Mouse (Mus musculus) midbrain, embryonic 14.5 days (tissue): ENCODE measurements around the gene Pgbd5. TPM values are rescaled to one million over a fixed set of nuclear protein-coding genes. Genes with fewer than 3 reads are reported as not detected.

Source experiments
- ATAC-seq: fragments of 200-750 bp; cut with Nextera tagmentation; 2 replicates; pipeline ENCODE4 v1.8.0; 2017; ENCODE audit warnings: moderate number of reproducible peaks, moderate library complexity; ENCODE audit not compliant: low FRiP score, low TSS enrichment
- DNase-seq: peaks from one replicate; pipeline ENCODE4 v3.0.0-alpha.2; 2015
- H3K27ac ChIP-seq: fragments of 300-500 bp; sonication (generic); replicated peaks from 2 replicates; pipeline ENCODE4 v1.5.1; 2014; ENCODE audit warnings: mild to moderate bottlenecking, low read depth, low read length, moderate library complexity
- H3K27me3 ChIP-seq: fragments of 300-500 bp; sonication (generic); 2 replicates; pipeline ENCODE4 v1.6.1; 2014; ENCODE audit warnings: low read length, control low read depth, mixed read lengths; ENCODE audit not compliant: control insufficient read depth, insufficient read depth
- H3K36me3 ChIP-seq: fragments of 300-500 bp; sonication (generic); 2 replicates; pipeline ENCODE4 v1.6.1; 2014; ENCODE audit warnings: low read length, control low read depth; ENCODE audit not compliant: control insufficient read depth, insufficient read depth
- H3K4me1 ChIP-seq: fragments of 300-500 bp; sonication (generic); 2 replicates; pipeline ENCODE4 v1.6.1; 2014; ENCODE audit warnings: mild to moderate bottlenecking, antibody characterized with exemption, low read length, control low read depth; ENCODE audit not compliant: control insufficient read depth, insufficient read depth
- H3K4me2 ChIP-seq: fragments of 300-500 bp; sonication (generic); 2 replicates; pipeline ENCODE4 v1.6.1; 2014; ENCODE audit warnings: mild to moderate bottlenecking, low read length, moderate library complexity
- H3K4me3 ChIP-seq: fragments of 300-500 bp; sonication (generic); replicated peaks from 2 replicates; pipeline ENCODE4 v1.5.1; 2014; ENCODE audit warnings: low read depth, low read length
- H3K9ac ChIP-seq: fragments of 300-500 bp; sonication (generic); replicated peaks from 2 replicates; pipeline ENCODE4 v1.6.1; 2014; ENCODE audit warnings: mild to moderate bottlenecking, low read length, moderate library complexity
- H3K9me3 ChIP-seq: fragments of 300-500 bp; sonication (generic); 2 replicates; pipeline ENCODE4 v1.6.1; 2016; ENCODE audit warnings: low read length, control low read depth, mixed read lengths; ENCODE audit not compliant: control insufficient read depth
- WGBS: fragments of 180-500 bp; shearing (Covaris S2); extraction: QIAGEN DNeasy Blood & Tissue Kit; methylation state at CpG from one replicate; pipeline ENCODE4 v1.1.7; 2014; 5-methylcytosine and 5-hydroxymethylcytosine counted together
- polyA plus RNA-seq: library from polyadenylated mRNA; unstranded; fragments of >200 nt; fragmentation: Nextera tagmentation; extraction: Ambion mirVana; gene quantifications from 2 replicates; pipeline ENCODE4 v1.2.1, GENCODE M21; 2014

The Pgbd5 gene
- polyA plus RNA-seq, 1 experiment from 2014 or later, result 13.8 TPM

GRCm38 (mm10) chr8:124340360-124341068, 98.9 kb downstream of the Pgbd5 start:
- DNase-seq, result peak; percentile 38
- Histone ChIP-seq H3K9ac (no peak overlapping the region), H3K9me3 (no peaks in the 10 kb centered on the region), H3K27me3 (no peaks in the 10 kb centered on the region), H3K4me3 (no peak overlapping the region), H3K36me3 (peaks cover 89% of the 10 kb centered on the region), H3K4me2 (no peak overlapping the region), H3K4me1 (no peaks in the 10 kb centered on the region), H3K27ac (0 out of 2 replicates have a peak overlapping the region, but pooled peaks have one; percentile 45)
- ATAC-seq, result peak; percentile 24; the same call in 1 of the 2 replicates
- WGBS, result 58% methylated on average over 17 of the region's 17 CpGs

DNA sequence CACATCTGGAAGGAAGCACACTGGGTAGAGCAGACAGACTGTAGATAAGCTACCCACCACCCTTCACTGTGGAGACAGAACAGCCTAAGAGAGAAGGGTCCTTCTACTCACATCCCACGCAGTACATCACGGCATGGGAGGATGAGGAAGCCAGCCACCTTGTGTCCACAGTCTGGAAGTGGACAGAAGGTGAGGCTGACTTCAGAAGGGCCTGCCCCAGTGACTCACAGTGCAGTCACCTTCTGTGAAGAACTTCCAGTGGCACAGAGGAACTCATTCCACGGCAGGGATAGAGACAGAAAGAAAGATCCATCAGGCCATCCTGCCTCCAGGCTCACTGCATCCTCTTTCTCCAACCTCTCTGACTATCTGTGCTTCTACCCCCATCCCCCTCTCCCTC, 99.7 kb downstream of the Pgbd5 start:
- ATAC-seq (no peak), DNase-seq (no peak)
- Histone ChIP-seq H3K36me3 (peaks cover 89% of the 10 kb centered on the region), H3K9me3 (no peaks in the 10 kb centered on the region), H3K27ac (no peak overlapping the region), H3K4me3 (no peak overlapping the region), H3K27me3 (no peaks in the 10 kb centered on the region), H3K4me2 (no peak overlapping the region), H3K9ac (no peak overlapping the region), H3K4me1 (no peaks in the 10 kb centered on the region)
- WGBS, result 89% methylated on average over 3 of the region's 3 CpGs

DNA sequence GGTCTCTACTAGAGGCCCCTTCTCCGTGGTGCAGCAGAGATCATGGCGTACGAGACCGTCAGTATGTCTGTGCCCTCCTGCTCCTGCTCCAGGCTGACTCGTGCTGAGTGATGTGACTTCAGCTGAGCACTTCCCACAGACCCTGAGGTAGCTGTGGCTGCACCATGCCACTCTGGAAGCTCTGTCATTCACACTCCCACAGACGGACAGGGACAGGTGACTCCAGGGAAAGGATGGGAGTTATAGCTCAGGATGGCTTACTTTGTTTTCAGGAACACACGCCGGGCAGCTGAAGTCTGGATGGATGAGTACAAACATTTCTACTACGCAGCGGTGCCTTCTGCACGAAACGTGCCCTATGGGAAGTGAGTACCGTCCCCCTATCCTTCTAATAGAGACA, 103.2 kb downstream of the Pgbd5 start:
- H3K27me3 ChIP-seq, result no peaks in the 10 kb centered on the region
- H3K4me2 ChIP-seq, result no peak overlapping the region
- no peak for ATAC-seq
- 95% methylated on average over 13 of the region's 13 CpGs for WGBS
- H3K9ac ChIP-seq, result no peak overlapping the region
- H3K4me1 ChIP-seq, result no peaks in the 10 kb centered on the region
- no peak overlapping the region for H3K27ac ChIP-seq
- no peak overlapping the region for H3K4me3 ChIP-seq
- DNase-seq, result no peak
- peaks cover 90% of the 10 kb centered on the region for H3K36me3 ChIP-seq
- H3K9me3 ChIP-seq, result no peaks in the 10 kb centered on the region

GRCm38 (mm10) chr8:124331706-124332105, 107.8 kb downstream of the Pgbd5 start:
- ATAC-seq, result no peak
- peaks cover 64% of the 10 kb centered on the region for H3K36me3 ChIP-seq
- no peaks in the 10 kb centered on the region for H3K9me3 ChIP-seq
- H3K27ac ChIP-seq, result 0 out of 2 replicates have a peak overlapping the region, but pooled peaks have one; percentile 26
- no peak overlapping the region for H3K4me2 ChIP-seq
- WGBS, result 50% methylated on average over 11 of the region's 11 CpGs
- H3K4me3 ChIP-seq, result no peak overlapping the region
- no peaks in the 10 kb centered on the region for H3K27me3 ChIP-seq
- H3K9ac ChIP-seq, result no peak overlapping the region
- H3K4me1 ChIP-seq, result no peaks in the 10 kb centered on the region; the same call in 1 of the 2 replicates
- DNase-seq, result no peak

- no peak for ATAC-seq
- H3K4me3 ChIP-seq, result no peak overlapping the region
Observed at GRCm38 (mm10) chr8:124331094-124331493, 108.4 kb downstream of the Pgbd5 start.

DNA sequence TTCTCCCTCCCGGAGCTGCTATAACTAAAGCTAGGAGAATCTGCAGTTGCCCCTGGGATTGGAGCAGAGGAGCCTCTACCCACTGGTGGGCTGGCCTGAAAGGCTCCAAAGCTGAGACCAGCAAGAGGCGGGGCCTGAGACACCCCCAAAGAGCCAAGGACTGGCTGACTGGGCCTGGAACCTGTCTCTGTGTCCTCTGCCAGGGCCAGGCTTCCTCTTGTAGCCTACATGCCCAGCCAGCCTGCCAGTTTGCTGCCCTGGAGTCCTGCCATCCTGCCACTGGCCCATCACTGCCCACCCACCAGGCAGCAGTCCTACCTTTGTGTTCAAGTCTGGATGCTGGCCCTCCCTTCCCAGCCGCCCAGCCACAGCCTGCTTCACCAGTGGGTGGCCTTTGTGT, 109.0 kb downstream of the Pgbd5 start:
- peak overlapping the region; percentile 1; the same call in 1 of the 2 replicates for H3K27ac ChIP-seq
- no peak overlapping the region for H3K9ac ChIP-seq
- 24% methylated on average over 3 of the region's 3 CpGs for WGBS
- H3K9me3 ChIP-seq, result no peaks in the 10 kb centered on the region
- DNase-seq, result peak; percentile 55
- H3K4me3 ChIP-seq, result no peak overlapping the region
- peaks cover 57% of the 10 kb centered on the region for H3K36me3 ChIP-seq
- ATAC-seq, result peak; percentile 62
- H3K4me1 ChIP-seq, result no peaks in the 10 kb centered on the region; the same call in 1 of the 2 replicates
- no peak overlapping the region for H3K4me2 ChIP-seq
- no peaks in the 10 kb centered on the region for H3K27me3 ChIP-seq

More at GRCm38 (mm10) chr8:124331094-124331493, 108.4 kb downstream of the Pgbd5 start:
- 83% methylated on average over 3 of the region's 3 CpGs for WGBS
- H3K4me2 ChIP-seq, result no peak overlapping the region
- no peaks in the 10 kb centered on the region for H3K9me3 ChIP-seq
- H3K27ac ChIP-seq, result peak overlapping the region; percentile 1; the same call in 1 of the 2 replicates
- H3K4me1 ChIP-seq, result no peaks in the 10 kb centered on the region; the same call in 1 of the 2 replicates
- no peak overlapping the region for H3K9ac ChIP-seq
- no peak for DNase-seq
- H3K27me3 ChIP-seq, result no peaks in the 10 kb centered on the region
- H3K36me3 ChIP-seq, result peaks cover 58% of the 10 kb centered on the region

GRCm38 (mm10) chr8:124329690-124330089, 109.8 kb downstream of the Pgbd5 start:
- ATAC-seq (no peak), DNase-seq (peak; percentile 46)
- Histone ChIP-seq H3K9me3 (no peaks in the 10 kb centered on the region), H3K4me2 (no peak overlapping the region), H3K4me1 (no peaks in the 10 kb centered on the region; the same call in 1 of the 2 replicates), H3K36me3 (peaks cover 57% of the 10 kb centered on the region), H3K9ac (no peak overlapping the region), H3K4me3 (no peak overlapping the region), H3K27me3 (no peaks in the 10 kb centered on the region), H3K27ac (0 out of 2 replicates have a peak overlapping the region, but pooled peaks have one; percentile 26)
- WGBS, result 31% methylated on average over 10 of the region's 10 CpGs

DNA sequence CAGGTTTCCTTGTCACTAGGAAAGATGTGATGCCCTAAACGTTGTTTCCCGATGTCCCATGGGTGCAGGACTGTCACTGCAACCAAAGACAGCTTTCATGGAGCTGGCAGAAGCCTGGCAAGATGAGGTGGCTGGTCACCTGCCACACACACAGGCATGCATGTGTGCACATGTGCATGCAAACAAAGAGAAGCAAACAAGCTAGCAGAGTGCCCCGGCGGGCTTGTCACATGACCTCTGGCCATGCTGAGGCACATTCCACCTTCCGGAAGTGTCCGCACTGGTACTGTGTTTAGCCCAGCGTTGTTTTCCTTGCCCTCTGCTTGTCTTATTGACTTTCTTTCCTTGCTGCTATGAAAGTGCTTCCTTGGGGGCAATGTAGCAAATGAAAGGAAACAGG, 111.2 kb downstream of the Pgbd5 start:
- DNase-seq (no peak), ATAC-seq (no peak)
- no peak overlapping the region for H3K4me3 ChIP-seq
- no peaks in the 10 kb centered on the region for H3K9me3 ChIP-seq
- no peak overlapping the region for H3K4me2 ChIP-seq
- H3K27me3 ChIP-seq, result no peaks in the 10 kb centered on the region
- 86% methylated on average over 7 of the region's 7 CpGs for WGBS
- no peaks in the 10 kb centered on the region; the same call in 1 of the 2 replicates for H3K4me1 ChIP-seq
- no peak overlapping the region for H3K27ac ChIP-seq
- peaks cover 56% of the 10 kb centered on the region for H3K36me3 ChIP-seq
- no peak overlapping the region for H3K9ac ChIP-seq

DNA sequence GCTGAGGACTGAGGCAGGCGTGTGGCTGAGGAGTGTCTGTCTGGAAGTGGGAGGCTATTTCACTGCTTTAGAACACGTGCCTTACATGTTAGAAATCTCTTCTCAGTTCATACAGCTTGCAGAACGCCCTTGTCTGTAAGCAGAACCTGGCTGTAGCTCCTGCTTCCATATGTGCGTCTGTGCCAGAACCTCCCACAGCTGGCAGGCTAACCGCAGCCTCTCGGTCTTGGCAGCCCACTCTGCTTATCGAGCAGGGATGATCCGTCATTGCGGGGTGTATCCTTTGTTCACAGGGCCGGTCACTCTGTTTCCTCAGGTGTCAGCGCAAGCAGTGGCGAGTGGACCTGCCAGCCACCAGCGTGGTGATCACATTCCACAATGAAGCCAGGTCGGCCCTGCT, 116.1 kb downstream of the Pgbd5 start:
- H3K36me3 ChIP-seq, result peaks cover 40% of the 10 kb centered on the region
- WGBS, result 94% methylated on average over 14 of the region's 14 CpGs
- DNase-seq (no peak), ATAC-seq (no peak)
- H3K4me2 ChIP-seq, result no peak overlapping the region
- no peaks in the 10 kb centered on the region for H3K9me3 ChIP-seq
- no peak overlapping the region for H3K4me3 ChIP-seq
- no peak overlapping the region for H3K27ac ChIP-seq
- H3K9ac ChIP-seq, result no peak overlapping the region
- H3K27me3 ChIP-seq, result no peaks in the 10 kb centered on the region
- peaks cover 17% of the 10 kb centered on the region for H3K4me1 ChIP-seq
